Mouse (Mus musculus) intestine, embryonic 16.5 days (tissue): Measurements from ENCODE around the gene Kif23. TPM values are rescaled to one million over a fixed set of nuclear protein-coding genes. Genes with fewer than 3 reads are reported as not detected.

Experiments used
- ATAC-seq: fragments of 200-750 bp; cut with Nextera tagmentation; 2 replicates; pipeline ENCODE4 v1.8.0; 2017; ENCODE audit warnings: moderate TSS enrichment, moderate library complexity
- H3K27ac ChIP-seq: fragments of 300-500 bp; sonication (generic); 2 replicates; pipeline ENCODE4 v1.5.1; 2014; ENCODE audit warnings: mild to moderate bottlenecking, low read length
- H3K27me3 ChIP-seq: fragments of 300-500 bp; sonication (generic); replicated peaks from 2 replicates; pipeline ENCODE4 v1.6.1; 2014; ENCODE audit warnings: low read length, control low read depth, mixed read lengths; ENCODE audit not compliant: control insufficient read depth, insufficient read depth
- H3K36me3 ChIP-seq: fragments of 300-500 bp; sonication (generic); 2 replicates; pipeline ENCODE4 v1.6.1; 2014; ENCODE audit warnings: low read length, control low read depth; ENCODE audit not compliant: control insufficient read depth, insufficient read depth
- H3K4me1 ChIP-seq: fragments of 300-500 bp; sonication (generic); 2 replicates; pipeline ENCODE4 v1.6.1; 2014; ENCODE audit warnings: low read length, control low read depth, mixed read lengths; ENCODE audit not compliant: control insufficient read depth, insufficient read depth
- H3K4me2 ChIP-seq: fragments of 300-500 bp; sonication (generic); 2 replicates; pipeline ENCODE4 v1.6.1; 2014; ENCODE audit warnings: low read depth, low read length, control low read depth
- H3K4me3 ChIP-seq: fragments of 300-500 bp; sonication (generic); 2 replicates; pipeline ENCODE4 v1.5.1; 2014; ENCODE audit warnings: mild to moderate bottlenecking, low read length
- H3K9ac ChIP-seq: fragments of 300-500 bp; sonication (generic); 2 replicates; pipeline ENCODE4 v1.6.1; 2014; ENCODE audit warnings: low read depth, low read length
- H3K9me3 ChIP-seq: fragments of 300-500 bp; sonication (generic); 2 replicates; pipeline ENCODE4 v1.6.1; 2016; ENCODE audit warnings: low read length, control low read depth; ENCODE audit not compliant: control insufficient read depth
- WGBS: fragments of 180-500 bp; shearing (Covaris S2); extraction: QIAGEN DNeasy Blood & Tissue Kit; methylation state at CpG from one replicate; pipeline ENCODE4 v1.1.7; 2014; 5-methylcytosine and 5-hydroxymethylcytosine counted together
- polyA plus RNA-seq: library from polyadenylated mRNA; unstranded; fragments of >200 nt; fragmentation: Nextera tagmentation; extraction: Ambion mirVana; gene quantifications from 2 replicates; pipeline ENCODE4 v1.2.1, GENCODE M21; 2015

The Kif23 gene
- polyA plus RNA-seq, 1 experiment from 2014 or later, result 82.8 TPM

DNA sequence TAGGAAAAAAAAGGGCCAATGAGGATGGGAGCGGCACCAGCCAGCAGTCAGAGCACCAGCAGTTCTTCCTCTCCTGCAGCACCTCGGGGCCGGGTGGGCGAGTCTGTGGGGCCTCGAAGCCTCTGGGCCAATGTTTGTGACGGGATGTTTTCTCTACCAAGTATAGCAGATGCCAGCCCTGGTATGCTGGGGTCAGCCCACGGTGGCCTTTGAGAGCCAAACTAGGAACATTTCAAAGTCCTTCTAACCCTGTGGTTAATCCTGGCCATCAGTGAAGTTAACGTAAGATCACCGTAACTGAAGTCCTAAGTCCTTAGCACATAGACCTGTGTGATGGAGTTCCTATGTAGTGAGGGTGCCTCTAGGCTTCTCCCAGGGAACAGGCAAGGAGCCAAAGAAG, 25.5 kb upstream of the Kif23 start:
- H3K27ac ChIP-seq, result no peak overlapping the region
- H3K36me3 ChIP-seq, result no peaks in the 10 kb centered on the region
- no peaks in the 10 kb centered on the region for H3K27me3 ChIP-seq
- H3K4me2 ChIP-seq, result no peak overlapping the region
- 53% methylated on average over 9 of the region's 9 CpGs for WGBS
- no peak for ATAC-seq
- H3K4me1 ChIP-seq, result no peaks in the 10 kb centered on the region
- H3K9ac ChIP-seq, result no peak overlapping the region
- no peaks in the 10 kb centered on the region for H3K9me3 ChIP-seq
- no peak overlapping the region for H3K4me3 ChIP-seq

DNA sequence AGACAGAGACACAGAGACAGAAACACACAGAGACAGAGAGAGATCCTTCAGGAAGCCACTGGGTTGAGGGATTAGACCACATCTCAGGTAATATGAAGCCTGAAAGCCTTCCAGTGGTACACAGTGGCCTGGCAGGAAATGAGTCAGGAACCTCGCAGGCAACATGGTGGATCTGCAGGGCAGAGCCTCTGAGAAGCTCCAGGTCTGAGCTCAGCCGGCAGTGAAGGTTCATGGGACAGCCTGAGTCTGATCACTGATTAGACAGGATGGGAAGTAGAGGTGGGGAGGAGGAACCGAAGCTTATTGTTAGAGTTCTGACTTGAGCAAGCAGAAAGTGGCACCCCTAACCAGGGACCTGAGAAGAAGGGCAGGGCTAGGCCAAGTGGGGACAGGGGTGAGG, 24.5 kb upstream of the Kif23 start:
- Histone ChIP-seq H3K36me3 (no peaks in the 10 kb centered on the region), H3K4me1 (no peaks in the 10 kb centered on the region), H3K9me3 (no peaks in the 10 kb centered on the region), H3K4me3 (no peak overlapping the region), H3K4me2 (no peak overlapping the region), H3K27me3 (no peaks in the 10 kb centered on the region), H3K27ac (no peak overlapping the region), H3K9ac (no peak overlapping the region)
- WGBS, result 52% methylated on average over 3 of the region's 3 CpGs
- no peak for ATAC-seq

DNA sequence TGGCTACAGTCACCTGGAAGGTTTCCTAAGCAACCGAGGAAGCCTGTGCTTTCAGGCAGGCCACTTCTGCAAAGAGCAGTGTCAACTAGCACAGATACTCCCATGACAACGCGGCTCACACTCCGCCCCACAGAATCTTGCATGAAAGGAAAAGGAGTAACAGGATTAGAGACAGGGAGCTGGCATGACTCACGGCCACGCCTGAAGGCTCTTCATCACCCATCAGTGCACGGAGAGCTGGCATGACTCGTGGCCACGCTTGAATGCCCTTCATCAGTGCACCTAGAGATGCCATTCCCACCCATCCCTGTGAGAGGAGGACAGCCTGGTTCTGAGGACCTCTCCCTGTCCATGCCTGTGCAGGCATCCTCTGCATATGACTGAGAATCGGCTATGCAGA, 20.8 kb upstream of the Kif23 start:
- no peaks in the 10 kb centered on the region for H3K4me1 ChIP-seq
- no peak overlapping the region for H3K27ac ChIP-seq
- no peak for ATAC-seq
- H3K9me3 ChIP-seq, result no peaks in the 10 kb centered on the region
- H3K4me3 ChIP-seq, result no peak overlapping the region
- no peak overlapping the region for H3K4me2 ChIP-seq
- 68% methylated on average over 10 of the region's 10 CpGs for WGBS
- H3K27me3 ChIP-seq, result no peaks in the 10 kb centered on the region
- H3K9ac ChIP-seq, result no peak overlapping the region
- no peaks in the 10 kb centered on the region for H3K36me3 ChIP-seq

DNA sequence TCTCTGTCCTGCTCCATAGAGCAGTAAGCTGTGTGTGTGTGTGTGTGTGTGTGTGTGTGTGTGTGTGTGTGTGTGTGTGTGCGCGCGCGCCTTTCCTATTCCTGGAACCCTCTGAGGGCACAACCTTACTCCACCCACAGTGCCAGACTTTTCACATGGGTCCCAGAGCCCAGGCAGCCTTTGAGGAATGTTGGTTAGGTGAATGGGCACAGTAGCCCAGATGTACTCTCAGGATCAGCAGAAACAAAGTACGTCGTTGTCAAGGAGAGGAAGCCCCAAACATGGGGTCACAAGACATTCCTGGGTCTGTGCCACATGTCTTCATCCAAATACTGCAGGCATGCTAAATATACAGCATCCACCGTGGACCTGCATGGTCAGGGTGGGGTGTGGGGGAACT, 19.4 kb upstream of the Kif23 start:
- H3K9ac ChIP-seq, result no peak overlapping the region
- no peak overlapping the region for H3K27ac ChIP-seq
- no peak overlapping the region for H3K4me2 ChIP-seq
- no peak overlapping the region for H3K4me3 ChIP-seq
- no peaks in the 10 kb centered on the region for H3K36me3 ChIP-seq
- peaks cover under 1% of the 10 kb centered on the region; the same call in 1 of the 2 replicates for H3K4me1 ChIP-seq
- H3K9me3 ChIP-seq, result no peaks in the 10 kb centered on the region
- peak; percentile 31; the same call in 1 of the 2 replicates for ATAC-seq
- 82% methylated on average over 7 of the region's 7 CpGs for WGBS
- H3K27me3 ChIP-seq, result no peaks in the 10 kb centered on the region

DNA sequence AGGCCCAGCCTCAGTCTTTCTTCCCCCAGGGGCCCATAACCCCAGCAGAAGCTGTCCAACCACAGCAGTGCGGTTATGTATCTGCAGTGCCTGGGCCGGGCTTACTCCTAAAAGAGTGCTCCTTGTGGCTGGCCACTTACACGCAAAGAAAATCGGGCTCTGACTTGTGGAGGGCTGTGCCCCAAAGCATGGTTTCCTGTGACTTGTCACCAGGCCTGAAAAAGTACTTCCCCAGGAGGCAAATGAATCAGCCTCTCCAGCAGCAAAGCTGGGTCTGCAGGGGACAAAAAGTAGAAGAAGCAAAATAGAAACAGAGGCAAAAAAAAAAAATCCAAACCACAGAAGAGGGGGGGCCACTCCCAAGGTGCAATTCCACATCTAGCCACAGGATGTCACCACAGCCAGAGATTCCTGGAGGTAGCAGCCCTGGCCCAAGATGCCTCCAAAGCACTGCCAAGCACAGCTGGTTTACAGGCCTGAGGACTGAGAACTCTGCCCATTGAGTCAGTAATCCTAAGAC, 18.9 kb upstream of the Kif23 start:
- Histone ChIP-seq H3K27me3 (no peaks in the 10 kb centered on the region), H3K9ac (no peak overlapping the region), H3K36me3 (no peaks in the 10 kb centered on the region), H3K4me2 (no peak overlapping the region), H3K9me3 (no peaks in the 10 kb centered on the region), H3K27ac (no peak overlapping the region), H3K4me1 (peaks cover 5% of the 10 kb centered on the region), H3K4me3 (no peak overlapping the region)
- ATAC-seq, result peak; percentile 39; the same call in 1 of the 2 replicates
- 46% methylated on average over 4 of the region's 4 CpGs for WGBS

DNA sequence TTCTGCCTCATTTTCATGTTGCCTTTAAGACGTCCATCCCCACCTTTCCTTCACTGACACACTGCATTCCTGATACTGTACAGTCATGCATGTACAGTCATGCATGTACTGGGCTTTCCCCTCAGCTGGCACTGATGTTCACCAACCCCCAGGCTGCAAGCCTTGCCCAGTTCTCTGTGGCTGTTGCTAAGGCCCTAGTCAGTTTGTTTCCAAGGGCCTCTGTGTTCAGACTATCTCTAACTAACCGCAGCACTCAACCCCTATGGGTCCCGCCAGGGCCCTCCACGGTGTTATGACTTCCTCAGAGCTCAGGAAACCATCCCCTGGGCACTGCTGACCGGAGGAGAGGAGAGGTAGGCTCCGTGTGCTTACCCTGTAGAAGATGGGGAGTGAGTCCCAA, 16.8 kb upstream of the Kif23 start:
- H3K4me3 ChIP-seq, result no peak overlapping the region
- no peak overlapping the region for H3K9ac ChIP-seq
- 76% methylated on average over 6 of the region's 6 CpGs for WGBS
- no peaks in the 10 kb centered on the region for H3K9me3 ChIP-seq
- H3K36me3 ChIP-seq, result no peaks in the 10 kb centered on the region
- no peak overlapping the region for H3K4me2 ChIP-seq
- H3K27me3 ChIP-seq, result no peaks in the 10 kb centered on the region
- peaks cover 12% of the 10 kb centered on the region for H3K4me1 ChIP-seq
- no peak overlapping the region for H3K27ac ChIP-seq
- ATAC-seq, result no peak

DNA sequence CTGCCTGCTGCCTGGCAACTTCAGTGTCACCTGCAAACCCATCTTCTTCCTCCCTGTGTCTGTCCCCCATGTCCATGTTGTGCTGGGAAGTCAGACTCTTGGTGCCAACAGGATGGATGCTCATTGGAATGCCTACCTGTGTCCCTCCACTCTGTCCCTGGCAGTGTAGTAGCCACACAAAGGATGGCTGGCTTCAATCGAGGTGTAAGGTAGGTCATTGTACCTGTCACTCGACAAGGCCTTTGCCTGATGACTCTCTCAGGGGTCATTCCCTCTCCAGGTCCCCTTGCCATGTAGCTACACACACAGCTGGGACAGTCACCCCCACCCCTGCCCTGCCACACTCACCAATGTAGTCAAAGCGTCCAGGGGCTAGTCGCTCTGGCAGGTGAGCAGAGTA, 14.6 kb upstream of the Kif23 start:
- Histone ChIP-seq H3K27me3 (no peaks in the 10 kb centered on the region), H3K4me1 (peaks cover 12% of the 10 kb centered on the region), H3K4me2 (no peak overlapping the region), H3K27ac (0 out of 2 replicates have a peak overlapping the region, but pooled peaks have one; percentile 81), H3K9me3 (no peaks in the 10 kb centered on the region), H3K36me3 (no peaks in the 10 kb centered on the region), H3K9ac (no peak overlapping the region), H3K4me3 (no peak overlapping the region)
- 83% methylated on average over 4 of the region's 4 CpGs for WGBS
- no peak for ATAC-seq

DNA sequence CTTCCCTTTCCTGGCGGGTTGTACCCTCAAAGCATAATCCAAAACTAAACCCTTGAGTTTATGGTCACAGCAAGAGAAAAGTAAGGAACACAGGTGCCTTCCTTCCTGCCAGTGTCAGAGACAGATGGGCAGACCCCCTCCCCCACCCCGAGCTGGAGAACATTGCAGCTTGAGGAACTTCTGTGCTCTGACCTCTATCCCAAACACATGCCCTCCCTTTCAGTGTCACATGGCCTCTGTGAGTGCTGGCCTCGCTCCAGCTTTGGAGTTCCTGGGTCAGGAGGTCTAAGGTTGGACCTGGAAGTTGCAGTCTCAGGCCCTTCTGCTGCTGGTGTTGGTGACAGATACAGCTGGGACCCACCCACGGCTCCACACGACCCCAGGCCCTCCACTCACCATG, 14.2 kb upstream of the Kif23 start:
- Histone ChIP-seq H3K27me3 (no peaks in the 10 kb centered on the region), H3K4me1 (peaks cover 12% of the 10 kb centered on the region), H3K9me3 (no peaks in the 10 kb centered on the region), H3K4me3 (no peak overlapping the region), H3K9ac (no peak overlapping the region; the same call in 1 of the 2 replicates), H3K27ac (peak overlapping the region; percentile 81), H3K36me3 (no peaks in the 10 kb centered on the region), H3K4me2 (no peak overlapping the region)
- peak; percentile 25; the same call in 1 of the 2 replicates for ATAC-seq
- 45% methylated on average over 5 of the region's 5 CpGs for WGBS

DNA sequence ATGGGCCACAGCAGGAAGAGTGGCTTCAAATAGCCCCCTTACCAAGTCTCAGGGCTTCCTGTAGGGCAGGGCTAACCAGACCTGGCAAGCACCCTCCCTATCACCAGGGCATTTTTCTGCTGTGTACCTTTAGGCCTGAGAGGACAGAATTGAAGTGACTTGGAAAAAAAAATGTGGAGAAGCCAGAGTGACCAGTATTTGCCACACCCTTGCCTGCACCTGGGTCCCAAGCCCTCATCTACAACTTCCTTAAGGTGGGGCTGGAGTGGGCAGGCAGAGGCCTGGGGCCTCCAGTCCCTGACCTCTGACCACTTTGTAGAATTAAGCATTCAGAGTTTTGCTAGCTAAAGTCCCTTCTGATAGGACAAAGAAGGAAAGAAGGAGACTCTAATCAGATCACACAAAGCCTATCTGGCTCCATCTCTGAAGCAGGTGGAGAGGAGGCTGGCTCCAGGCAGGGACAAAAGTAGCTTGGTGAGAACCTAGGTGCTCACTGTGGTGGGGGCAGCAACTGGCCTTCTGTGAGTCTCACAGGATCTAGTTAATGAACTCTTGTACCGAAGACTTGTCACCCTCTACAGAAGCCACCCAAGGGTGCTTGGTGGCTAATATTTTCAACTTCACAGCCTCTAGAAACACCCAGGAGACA, 13.5 kb upstream of the Kif23 start:
- H3K9ac ChIP-seq, result no peak overlapping the region
- 68% methylated on average over 1 of the region's 1 CpGs for WGBS
- H3K27me3 ChIP-seq, result no peaks in the 10 kb centered on the region
- no peaks in the 10 kb centered on the region for H3K36me3 ChIP-seq
- peak overlapping the region; percentile 81 for H3K27ac ChIP-seq
- H3K4me2 ChIP-seq, result no peak overlapping the region
- H3K4me1 ChIP-seq, result peaks cover 12% of the 10 kb centered on the region
- peak; percentile 86 for ATAC-seq
- no peaks in the 10 kb centered on the region for H3K9me3 ChIP-seq
- H3K4me3 ChIP-seq, result no peak overlapping the region

DNA sequence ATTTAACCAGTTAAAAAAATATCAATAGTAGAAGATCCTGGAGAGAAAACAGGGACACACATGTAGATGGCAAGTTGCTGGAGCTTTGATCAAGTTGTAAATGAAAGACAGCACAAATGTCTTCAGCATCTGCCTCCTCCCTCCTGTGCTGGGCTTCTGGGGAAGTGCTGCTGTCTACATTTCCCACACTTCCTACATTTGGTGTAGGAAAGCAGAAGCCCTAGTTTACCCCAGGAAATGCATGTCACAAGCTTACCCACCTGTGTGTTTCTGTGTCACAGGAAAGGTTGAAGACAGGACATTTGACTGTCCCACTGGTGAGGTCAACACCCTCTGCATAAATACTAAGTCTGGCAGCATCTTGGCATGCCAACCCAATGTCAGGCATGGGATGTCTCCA, 8.1 kb upstream of the Kif23 start:
- Histone ChIP-seq H3K27me3 (no peaks in the 10 kb centered on the region), H3K4me1 (peaks cover under 1% of the 10 kb centered on the region; the same call in 1 of the 2 replicates), H3K9ac (no peak overlapping the region), H3K4me2 (no peak overlapping the region), H3K27ac (no peak overlapping the region), H3K4me3 (no peak overlapping the region), H3K9me3 (no peaks in the 10 kb centered on the region), H3K36me3 (no peaks in the 10 kb centered on the region)
- ATAC-seq, result no peak
